Mouse (Mus musculus): ENCODE measurements around the gene Rhbdf1. TPM values are rescaled to one million over a fixed set of nuclear protein-coding genes. Genes with fewer than 3 reads are reported as not detected.

Gene Rhbdf1
- 10 to 100 TPM; 22.3 to 23.3 TPM for total RNA-seq (2021)
- long read RNA-seq, experiment 1, transcript Rhbdf1-201 (18 exons, 2,946 nt), result major isoform, 16 of 42 reads
- long read RNA-seq, experiment 1, partial matches to known transcripts, result 4 of 42 reads
- long read RNA-seq, experiment 1, other reads (novel, unspliced or antisense), result 22 of 42 reads
- long read RNA-seq, experiment 2, transcript Rhbdf1-201 (18 exons, 2,946 nt), result major isoform, 22 of 49 reads
- long read RNA-seq, experiment 2, partial matches to known transcripts, result 8 of 49 reads
- long read RNA-seq, experiment 2, other reads (novel, unspliced or antisense), result 19 of 49 reads

- DNase-seq, result peak; percentile 80 to 84
- intact Hi-C loops (cut with DNase I), result no loop called here
Measured at GRCm38 (mm10) chr11:32221951-32222409, at the start of gene Rhbdf1. TSS of gene Rhbdf1 (minus strand) at chr11:32222300.

GRCm38 (mm10) chr11:32271178-32271577 is 49.1 kb upstream of the Rhbdf1 start:
- DNase-seq, result no peak
- intact Hi-C loops (cut with DNase I), result no loop called here

GRCm38 (mm10) chr11:32268952-32269351 is 46.9 kb upstream of the Rhbdf1 start:
- intact Hi-C loops (cut with DNase I), result no loop called here
- no peak for DNase-seq

- intact Hi-C loops (cut with DNase I), result no loop called here
- DNase-seq, result no peak
Measured at GRCm38 (mm10) chr11:32267964-32268363, 45.9 kb upstream of the Rhbdf1 start.

- intact Hi-C loops (cut with DNase I), result no loop called here
- DNase-seq, result peak; percentile 99
Measured at GRCm38 (mm10) chr11:32267188-32267884, 45.2 kb upstream of the Rhbdf1 start, which contains the start of gene Nprl3. TSS of gene Nprl3 (minus strand) at chr11:32267707.

GRCm38 (mm10) chr11:32266776-32267175 is 44.7 kb upstream of the Rhbdf1 start:
- intact Hi-C loops (cut with DNase I), result no loop called here
- no peak for DNase-seq

GRCm38 (mm10) chr11:32266194-32266593 is 44.1 kb upstream of the Rhbdf1 start:
- intact Hi-C loops (cut with DNase I), result no loop called here
- DNase-seq, result no peak

- DNase-seq, result no peak
- intact Hi-C loops (cut with DNase I), result no loop called here
Measured at GRCm38 (mm10) chr11:32265117-32265738, 43.1 kb upstream of the Rhbdf1 start.

- intact Hi-C loops (cut with DNase I), result no loop called here
- DNase-seq, result no peak
Measured at GRCm38 (mm10) chr11:32262674-32263415, 40.7 kb upstream of the Rhbdf1 start.

GRCm38 (mm10) chr11:32256566-32256965 is 34.5 kb upstream of the Rhbdf1 start:
- intact Hi-C loops (cut with DNase I), result no loop called here
- DNase-seq, result no peak

GRCm38 (mm10) chr11:32256146-32256545 is 34.0 kb upstream of the Rhbdf1 start:
- DNase-seq, result no peak
- intact Hi-C loops (cut with DNase I), result no loop called here

GRCm38 (mm10) chr11:32253121-32253520 is 31.0 kb upstream of the Rhbdf1 start:
- DNase-seq, result no peak
- intact Hi-C loops (cut with DNase I), result no loop called here

GRCm38 (mm10) chr11:32250880-32251763 is 29.0 kb upstream of the Rhbdf1 start:
- DNase-seq, result no peak
- intact Hi-C loops (cut with DNase I), result no loop called here

GRCm38 (mm10) chr11:32248350-32248749 is 26.2 kb upstream of the Rhbdf1 start:
- no peak for DNase-seq
- intact Hi-C loops (cut with DNase I), result no loop called here

GRCm38 (mm10) chr11:32247068-32247467 is 25.0 kb upstream of the Rhbdf1 start:
- intact Hi-C loops (cut with DNase I), result no loop called here
- DNase-seq, result no peak

- no peak for DNase-seq
- intact Hi-C loops (cut with DNase I), result no loop called here
Measured at GRCm38 (mm10) chr11:32245614-32246013, 23.5 kb upstream of the Rhbdf1 start.

- DNase-seq, result no peak
- intact Hi-C loops (cut with DNase I), result no loop called here
Measured at GRCm38 (mm10) chr11:32244617-32245016, 22.5 kb upstream of the Rhbdf1 start.

- DNase-seq, result peak; percentile 47 to 60
- intact Hi-C loops (cut with DNase I), result no loop called here
Measured at GRCm38 (mm10) chr11:32244064-32244463, 22.0 kb upstream of the Rhbdf1 start.

- intact Hi-C loops (cut with DNase I), result no loop called here
- DNase-seq, result no peak
Measured at GRCm38 (mm10) chr11:32243205-32243955, 21.3 kb upstream of the Rhbdf1 start.
